Mouse (Mus musculus): ENCODE data around the gene Slx4ip. TPM values are rescaled to one million over a fixed set of nuclear protein-coding genes. Genes with fewer than 3 reads are reported as not detected.

Gene Slx4ip
- polyA plus RNA-seq, 2 experiments from 2014 or later, result 4.4 to 5.0 TPM

DNA sequence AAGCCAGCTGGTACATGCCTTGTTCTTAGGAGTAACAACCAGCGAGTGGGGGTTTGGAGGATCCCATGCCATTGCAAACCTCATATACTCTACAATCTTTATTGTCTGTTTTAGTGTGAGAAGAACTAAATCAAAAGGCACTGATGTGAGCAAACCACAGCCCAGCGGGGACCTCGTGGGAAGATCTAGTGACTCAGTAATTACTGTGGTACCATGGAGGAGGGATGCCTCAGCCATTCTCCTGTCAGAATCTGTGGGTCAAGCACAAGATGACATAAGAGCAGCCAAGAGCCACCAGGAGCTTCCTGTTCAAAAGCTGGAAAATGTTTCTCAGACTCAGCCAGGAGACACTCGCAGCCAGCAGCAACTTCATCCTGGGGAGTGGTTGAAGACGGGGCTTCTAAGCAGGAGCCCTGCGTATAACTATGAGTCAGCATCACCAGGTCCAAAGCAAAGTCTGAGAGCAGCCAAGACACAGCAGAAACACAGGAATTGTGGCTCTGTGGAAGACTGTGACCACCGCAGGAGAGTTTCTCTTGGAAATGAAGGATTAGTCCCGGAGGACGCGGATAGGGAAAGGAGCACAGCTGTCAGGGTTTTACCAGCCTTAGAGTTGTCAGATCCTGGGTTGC, 176.6 kb downstream of the Slx4ip start:
- no peak for ATAC-seq

DNA sequence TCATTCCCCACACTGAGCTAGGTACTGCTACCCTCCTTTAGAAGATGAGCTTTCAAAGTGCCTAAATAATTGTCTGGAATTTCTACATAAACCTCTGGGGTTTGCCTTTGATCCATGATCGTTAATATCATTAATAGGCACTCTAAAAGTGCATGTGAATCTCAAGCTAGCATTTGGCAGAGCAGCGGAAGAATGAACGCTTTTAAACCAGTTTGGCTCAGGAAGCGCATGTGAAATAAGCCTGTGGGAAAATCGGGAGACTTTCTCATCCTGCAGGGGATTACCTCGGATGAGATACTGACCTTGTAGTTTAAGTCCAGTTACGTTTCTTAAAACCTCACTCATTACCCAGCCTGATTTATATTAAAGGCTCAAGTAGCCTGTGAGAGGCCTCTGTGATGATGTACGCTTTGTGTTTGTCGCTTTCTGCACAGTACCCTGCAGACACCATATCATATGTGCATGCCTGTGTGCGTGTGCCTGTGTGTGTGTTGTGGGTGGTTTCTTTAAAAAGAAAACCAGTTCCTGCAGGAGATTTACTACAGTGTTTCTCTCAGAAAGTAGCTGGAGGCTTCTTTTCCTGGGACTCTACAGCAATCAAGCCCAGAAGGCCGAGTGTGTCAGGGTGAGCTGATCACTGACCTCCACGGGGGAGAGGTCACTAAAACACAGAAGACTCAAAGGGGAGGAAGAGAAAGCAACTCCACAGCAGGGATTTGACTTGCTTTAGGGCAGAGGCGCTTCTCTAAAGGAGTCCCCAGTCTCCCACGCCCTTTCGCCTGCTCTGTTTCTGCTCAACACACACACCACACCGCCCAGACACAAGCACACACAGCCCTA, 182.7 kb downstream of the Slx4ip start:
- no peak for ATAC-seq

DNA sequence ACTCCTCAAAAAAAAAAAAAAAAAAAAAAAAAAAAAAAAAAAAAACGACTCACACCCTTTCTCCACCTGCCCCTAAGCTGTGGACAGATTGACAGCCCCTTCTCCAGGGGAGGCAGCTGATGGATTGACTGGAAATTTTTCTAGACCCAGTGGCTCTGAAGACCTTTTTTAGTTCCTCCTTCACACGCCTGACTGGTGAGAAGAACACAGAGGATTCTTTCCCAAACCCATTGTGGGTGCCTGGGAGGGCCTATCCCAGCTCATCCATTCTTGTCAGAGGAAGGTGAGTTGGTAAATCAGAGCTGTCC, 183.2 kb downstream of the Slx4ip start:
- no peak for ATAC-seq

DNA sequence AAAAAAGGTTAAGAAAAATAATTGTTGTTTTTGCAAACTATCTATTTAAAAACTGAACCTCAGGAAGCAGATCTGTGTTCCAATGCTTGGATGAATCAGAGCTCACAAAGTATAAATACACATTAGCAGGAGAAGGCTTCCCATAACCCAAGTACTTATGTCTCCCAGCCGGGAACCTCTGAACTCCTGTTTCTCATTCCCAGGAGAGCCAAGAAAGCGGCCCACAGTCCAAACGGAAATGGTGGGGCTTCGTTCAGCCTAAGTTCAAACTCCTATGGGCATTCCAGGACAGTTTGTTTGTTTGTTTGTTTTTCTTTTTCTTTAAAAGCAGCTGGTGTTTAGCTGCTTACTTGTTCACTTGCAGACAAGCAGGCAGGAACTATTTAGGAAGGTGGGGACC, 187.8 kb downstream of the Slx4ip start:
- no peak for ATAC-seq

DNA sequence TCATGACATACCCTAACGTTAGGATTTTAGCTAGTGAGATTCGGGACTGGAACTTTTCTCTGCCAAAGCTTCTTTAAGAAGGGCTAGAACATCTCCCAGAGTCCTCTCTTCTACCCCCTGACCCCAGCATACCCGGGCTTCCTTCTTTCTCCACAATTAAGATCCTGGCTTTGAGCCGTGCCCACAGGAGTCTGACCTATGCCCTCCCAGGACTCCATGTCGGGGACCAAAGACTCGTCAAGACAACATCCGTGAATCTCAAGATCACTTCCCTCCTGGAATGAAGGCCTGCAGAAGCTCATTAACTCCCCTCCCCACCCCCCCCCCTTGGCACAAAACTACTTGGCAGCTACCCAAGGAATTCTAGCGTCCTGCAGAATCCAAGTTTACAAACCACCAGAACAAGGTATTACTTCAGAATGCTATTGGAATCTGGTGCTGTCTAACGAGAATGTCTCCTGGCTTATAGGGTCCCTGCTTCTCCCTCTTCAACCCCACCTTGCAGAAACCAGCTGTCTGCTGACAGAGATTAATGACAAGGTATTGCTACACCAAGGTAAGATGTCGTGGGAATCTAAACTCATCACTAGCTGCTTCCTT, 188.8 kb downstream of the Slx4ip start:
- no peak for ATAC-seq

DNA sequence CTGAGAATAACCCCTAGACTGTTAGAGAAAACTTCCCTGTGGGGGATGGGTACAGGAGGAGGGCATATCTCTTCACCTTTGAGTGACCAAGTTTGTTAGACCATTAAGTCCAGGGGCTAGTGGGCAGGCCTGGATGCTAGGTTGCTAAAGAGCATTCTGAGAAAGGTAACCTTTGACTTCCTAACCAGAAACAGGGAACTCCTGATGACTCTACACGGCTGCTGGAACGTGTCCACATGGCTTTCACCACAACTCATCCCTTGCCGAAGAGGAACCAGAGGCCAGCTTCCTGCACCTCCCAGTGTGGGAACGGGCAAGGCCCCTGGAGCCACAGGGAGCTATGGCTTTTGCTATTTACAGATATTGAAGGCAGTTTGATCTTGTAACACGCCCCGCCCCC, 189.4 kb downstream of the Slx4ip start:
- no peak for ATAC-seq

DNA sequence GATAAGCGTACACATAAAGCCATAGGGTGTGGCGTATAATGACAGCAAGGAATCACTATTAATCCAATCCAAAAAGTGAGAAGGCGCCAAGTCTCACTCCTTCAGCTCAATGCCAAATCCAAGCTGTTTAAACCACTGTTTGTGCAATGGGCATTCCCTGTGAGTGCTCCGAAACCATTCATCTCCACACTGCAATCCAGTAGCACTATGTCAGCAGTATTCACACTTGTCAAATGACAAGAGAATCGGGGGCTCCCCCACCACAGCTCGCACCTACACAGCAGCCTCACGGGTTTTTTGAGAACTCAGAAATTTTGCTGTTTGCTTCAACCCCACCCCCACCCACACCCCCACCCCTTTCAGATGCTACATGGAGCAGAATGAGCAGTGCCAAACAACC, 190.0 kb downstream of the Slx4ip start:
- no peak for ATAC-seq

DNA sequence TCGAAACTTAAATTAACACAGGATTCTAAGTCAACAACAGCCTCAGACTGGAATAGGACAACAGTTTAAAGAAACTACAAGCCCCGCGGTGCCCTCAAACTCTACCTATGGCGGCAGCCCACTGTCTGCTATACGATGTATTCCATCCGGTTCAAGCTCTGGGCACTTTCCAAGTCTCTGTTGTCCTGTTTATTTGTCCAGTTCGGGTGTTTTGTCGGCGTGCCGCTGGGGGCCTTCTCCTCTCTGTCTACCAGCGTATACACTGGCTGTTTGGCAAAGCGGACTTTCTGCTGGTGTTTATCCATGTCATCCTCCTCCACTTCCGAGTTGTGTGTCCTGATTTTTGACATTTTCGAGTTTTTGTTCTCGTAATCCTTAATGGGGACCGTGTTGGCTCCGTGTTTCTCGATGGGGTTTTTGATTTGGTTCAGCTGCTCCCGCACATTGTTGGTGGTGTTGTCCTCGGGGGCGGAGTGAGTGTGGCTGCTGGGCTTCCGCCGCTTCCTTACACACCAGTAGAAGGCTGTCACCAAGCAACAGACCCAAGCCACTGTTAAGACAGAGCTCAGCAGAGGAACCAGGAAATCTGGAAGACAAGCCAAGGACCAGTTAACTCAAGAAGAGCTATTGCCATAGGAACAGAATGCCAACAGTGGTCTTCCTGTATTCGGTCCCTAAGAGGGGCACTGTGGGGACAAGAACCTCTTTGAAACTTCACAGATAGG, 192.0 kb downstream of the Slx4ip start:
- ATAC-seq, result no peak

DNA sequence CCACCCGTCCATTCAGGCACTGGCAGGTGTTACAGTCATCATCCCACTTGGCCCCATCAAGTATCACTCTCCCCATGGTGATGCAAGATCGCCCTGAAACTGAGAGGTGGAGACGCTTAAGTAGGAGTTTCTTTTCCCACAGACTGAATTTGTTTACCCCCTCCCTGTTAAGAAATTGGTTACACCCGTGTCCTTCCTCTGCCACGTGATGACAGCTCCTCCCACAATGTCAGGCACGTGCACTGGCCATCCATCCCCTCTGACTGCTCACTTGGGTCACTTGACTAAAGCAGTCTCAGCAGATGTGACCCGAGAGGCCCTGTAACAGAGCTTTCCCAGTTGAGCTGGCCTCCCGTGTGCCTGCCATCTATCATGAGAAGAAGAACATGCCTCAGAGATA, 194.2 kb downstream of the Slx4ip start:
- no peak for ATAC-seq

DNA sequence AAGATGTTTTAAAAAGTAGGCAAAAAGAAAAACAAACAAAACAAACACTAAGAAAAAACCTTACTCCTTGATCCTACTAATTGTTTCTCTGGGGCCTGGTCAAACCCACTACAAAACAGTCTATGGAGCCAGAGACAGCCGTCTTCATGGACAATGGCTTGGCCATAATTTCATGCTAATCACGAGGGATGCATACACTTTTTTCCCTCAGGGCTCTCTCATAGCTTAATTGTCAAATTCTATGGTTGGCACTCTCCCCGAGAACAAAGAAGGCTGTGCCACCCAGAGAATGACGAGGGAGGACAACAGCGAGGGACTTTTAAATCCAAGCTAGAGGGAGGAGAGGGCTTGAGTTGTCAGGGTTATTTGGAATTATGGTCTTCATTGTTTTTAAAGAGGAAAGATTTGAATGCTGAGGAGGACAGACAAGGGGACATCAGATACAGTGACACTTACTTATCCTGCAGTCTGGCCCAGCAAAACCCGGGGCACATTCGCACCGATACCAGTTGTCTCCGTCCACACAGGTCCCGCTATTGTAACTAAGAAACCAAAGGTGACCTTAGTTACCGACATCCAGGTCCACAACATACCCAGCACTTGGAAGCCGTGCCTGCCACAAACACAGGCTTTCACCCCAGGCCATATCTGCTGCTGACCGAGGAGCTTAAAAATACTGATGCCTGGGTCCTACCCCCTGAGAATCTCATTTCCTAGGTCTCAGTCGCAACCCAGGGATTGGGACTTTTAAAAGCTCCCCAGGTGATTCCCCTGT, 195.8 kb downstream of the Slx4ip start:
- ATAC-seq, result no peak

DNA sequence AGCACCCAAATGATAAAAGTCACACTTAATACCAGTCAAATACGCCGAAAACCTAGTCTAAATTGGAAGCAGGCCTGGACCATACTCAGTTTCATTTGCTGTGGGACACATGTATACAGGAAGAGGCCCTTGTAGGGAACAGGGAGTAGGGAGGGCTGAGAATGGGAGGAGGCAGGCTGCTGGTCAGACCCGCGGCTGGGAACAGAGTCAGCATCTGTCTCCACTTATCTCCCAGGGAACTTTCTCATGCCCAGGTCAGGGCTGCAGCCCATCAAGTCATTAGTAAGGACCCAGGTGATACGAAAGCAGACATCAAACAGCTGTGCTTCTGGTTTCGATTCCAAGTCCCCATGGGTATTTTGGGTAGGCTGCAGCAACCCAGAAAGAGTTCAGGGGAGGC, 196.7 kb downstream of the Slx4ip start:
- no peak for ATAC-seq

DNA sequence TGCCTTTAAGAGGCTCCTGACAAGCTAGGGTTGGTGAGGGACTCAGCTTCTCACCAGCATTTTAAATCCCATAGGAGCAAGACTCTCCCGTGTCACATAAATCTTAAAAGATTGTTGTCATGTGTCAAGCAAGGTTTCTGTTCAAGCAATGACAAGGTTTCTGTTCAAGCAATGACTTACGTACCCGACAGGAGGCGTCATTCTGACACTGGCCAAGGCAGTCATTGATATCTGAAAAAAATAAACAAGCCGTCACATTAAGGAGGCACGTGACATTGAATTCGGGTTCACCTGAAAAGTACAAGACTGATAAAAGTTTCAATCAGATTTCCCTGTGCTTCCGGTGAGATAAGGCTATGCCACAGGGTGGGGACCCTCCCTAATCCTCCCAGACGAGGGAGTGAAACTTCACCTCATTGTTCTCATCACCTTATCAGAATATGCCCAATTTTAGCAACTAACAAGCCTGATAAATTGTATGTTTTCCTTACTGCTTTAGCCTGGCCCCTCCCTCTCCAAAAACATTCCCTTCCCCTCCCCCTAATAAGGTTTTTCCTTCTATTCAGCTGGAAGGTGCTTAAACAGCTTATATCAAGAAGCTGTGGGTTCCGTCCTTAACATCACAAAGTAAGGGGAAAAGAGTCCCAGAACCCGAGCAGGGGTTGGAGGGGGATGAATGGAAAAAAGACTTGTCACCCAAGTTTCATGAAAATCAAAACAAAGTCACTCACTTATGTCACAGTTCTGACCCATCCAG, 200.9 kb downstream of the Slx4ip start:
- no peak for ATAC-seq

DNA sequence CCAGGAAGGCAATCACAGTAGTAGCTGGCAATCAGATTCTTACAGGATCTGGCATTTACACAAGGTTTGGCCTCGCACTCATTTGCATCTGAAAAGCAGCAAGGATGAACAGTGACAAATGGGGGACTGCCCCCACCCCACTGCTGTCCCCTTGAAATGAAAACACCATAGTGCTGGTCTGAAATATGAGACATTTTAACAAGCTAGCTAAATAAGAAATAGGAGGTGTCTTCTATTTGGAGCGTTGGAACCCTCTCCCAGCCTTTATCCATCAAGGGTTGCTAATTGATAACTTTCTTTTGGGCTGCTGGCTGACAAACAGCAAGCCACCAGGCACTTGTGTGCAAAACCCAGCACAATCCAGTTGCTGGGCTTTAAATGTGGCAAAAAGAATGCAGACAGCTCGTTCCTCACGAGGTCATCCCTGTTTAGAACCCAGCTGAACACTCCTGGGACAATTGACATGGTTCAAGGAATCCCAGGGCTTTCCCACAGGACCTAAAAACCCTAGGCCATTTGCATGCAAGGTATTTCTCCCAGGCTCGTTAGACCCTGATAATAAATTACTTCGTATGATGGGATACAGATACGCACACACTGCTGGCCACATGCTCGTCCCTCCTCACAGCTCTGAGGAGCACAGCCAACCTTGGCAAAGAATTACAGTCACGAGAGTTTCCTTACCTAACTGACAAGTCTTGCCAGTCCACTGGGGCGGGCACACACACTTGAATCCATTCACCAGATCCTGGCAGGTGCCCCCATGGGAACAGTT, 201.7 kb downstream of the Slx4ip start:
- no peak for ATAC-seq

DNA sequence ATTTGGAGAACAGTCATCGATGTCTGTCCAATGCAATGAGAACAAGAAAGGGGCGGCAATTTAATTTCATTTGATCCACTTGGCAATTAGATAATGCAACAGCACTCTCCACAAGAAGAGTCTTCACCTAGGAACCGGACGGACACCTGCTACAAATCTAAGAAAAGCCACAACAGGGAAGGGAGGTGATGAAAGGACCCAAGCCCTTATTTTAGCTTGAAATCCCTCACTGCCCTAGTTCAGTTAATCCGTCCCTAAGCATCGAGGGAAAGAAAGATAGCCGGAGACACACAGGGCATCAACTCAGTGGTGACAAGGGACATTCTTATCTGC, 202.2 kb downstream of the Slx4ip start:
- no peak for ATAC-seq

DNA sequence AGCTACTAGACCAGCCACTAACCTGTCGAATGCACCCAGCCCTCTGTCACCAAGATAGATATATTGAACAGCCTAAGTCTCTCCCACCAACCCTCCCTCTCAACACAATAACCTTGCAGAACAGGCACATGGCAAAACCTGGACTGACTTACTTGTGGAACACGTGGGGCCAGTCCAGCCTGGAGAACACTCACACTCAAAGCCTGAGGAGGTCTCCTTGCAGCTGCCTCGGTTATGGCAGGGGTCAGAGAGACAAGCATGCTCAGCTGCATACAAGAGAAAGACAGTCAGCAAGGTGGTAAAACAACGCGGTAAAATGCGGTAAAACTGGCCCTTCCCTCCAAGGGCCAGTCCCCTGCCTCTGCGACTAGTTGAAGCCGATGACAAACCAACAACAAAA, 203.3 kb downstream of the Slx4ip start:
- ATAC-seq, result no peak

DNA sequence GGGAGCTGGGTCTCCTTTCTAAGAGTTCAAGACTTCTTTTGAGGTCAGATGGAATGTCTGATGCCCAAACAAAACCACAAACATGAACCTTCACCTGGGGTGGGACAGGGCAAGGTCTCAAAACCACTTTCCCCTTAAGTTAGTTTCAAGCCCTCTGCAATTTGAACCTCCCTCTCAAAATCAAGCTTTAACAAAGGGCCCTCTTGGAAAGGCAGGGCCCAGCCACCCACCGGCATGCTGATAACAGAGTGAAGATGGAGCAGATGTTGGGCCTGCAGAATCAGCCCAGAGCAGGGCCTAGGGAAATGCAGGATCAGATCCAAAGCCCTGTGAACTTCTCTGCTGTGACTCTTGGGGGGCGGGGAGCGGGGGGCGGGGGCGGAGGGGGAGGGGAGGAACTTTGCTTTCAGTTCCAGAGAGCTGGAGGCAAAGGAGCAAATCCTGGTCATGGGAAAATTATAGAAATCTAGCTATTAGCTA, 206.0 kb downstream of the Slx4ip start:
- ATAC-seq, result no peak

DNA sequence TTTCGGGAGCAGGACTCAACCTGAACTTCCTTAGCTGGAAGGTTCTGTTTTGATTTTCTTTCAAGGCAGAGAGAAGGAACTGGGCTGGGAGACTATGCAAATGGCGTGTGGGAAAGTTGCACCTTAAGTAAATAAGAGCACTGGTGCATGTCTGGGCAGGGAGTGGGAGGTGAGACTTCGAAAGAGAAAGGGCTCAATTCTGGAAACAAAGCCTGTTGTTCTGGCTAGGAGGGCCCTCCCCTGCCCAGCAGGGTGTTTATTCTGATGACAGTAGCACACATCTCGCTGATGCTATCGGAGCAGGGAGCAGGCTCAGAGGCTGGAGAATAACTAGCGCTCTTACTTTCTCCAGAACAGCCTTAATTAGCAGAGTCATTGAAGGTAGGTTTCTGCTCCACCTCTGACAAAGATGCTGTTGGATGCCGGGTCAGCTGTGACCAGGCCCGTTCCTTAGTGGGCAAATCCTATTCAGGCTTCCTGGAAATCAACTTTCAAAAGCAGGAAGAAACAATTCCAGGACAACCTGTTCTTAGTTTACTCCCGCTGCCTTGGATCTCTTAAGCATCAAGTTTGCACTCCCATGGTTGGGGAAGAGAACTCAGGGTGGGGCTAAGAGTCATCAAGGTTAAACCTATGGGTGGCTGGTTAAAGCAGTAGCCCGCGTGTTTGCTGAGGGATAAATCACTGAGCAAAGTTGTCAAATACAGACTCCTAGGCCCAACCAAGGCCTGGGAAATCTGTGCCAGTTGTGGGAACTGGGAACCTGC, 207.4 kb downstream of the Slx4ip start:
- ATAC-seq, result no peak

DNA sequence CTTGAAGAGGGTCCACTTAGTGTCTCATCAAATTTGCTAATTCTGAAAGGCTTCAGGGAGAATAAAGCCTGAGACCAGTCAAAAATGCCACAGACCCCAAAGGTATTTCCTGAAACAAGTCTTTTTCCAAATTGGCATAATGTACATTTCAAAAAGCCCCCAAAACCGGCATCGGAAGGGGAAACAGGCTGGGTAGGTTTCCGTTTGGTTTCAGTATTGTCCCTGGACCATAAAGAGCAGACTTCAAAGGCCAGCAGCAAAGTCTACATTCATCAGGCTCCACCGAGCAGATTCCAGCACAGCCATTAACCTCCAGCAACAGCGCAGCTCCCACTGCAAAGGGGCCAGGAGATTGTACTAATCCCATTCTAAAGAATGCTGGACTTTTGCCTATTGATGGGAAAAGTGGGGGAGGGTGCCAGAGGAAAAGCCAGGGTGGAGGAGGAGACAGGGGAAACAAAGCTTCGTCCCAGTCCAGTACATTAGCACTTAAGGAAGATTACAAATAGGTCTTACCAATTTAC, 208.3 kb downstream of the Slx4ip start:
- ATAC-seq, result no peak

DNA sequence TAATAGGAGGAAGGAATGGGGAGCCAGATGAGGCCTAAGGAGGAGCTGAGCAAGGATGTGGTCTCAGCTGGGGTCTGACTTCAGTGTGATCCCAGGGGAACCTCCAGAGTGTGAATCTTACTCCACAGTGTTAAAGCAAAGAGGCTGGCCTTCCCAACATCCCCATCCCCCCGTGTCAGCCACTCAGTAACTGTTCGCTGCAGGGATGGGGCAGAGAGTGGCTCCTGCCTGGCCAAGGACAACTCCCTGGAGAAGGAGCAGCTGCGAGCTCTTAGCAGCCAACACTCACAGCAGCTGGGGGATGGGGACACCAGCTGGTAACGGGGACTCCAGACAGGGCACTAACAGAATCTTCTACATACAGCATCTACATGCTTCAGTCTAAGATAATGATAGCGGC, 210.1 kb downstream of the Slx4ip start:
- ATAC-seq, result no peak

DNA sequence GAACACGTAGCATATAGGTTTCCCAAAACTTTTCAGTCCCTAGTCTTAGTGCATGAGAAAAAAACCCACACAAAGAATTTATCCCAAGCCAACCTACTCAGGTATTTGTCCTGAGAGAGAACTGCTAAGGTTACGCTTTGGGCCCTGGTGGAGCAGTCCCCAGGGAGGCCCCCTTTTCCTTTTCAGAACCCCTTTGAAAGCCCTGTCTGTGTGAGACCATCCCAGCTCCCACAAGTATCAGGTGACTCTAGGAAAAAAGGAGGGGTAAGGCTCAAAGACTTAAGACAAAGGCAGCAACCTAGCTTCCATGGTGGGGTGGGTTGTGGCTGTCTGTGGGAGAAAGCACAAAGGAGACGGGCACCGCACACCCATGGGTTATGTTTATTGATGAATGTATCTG, 216.2 kb downstream of the Slx4ip start:
- ATAC-seq, result no peak
